25 mouse cellular contexts compared by ENCODE assay signal in genomic region chr2:19316056-19316455, GRCm38 (mm10). TPM values are rescaled to one million over a fixed set of nuclear protein-coding genes. Genes with fewer than 3 reads are reported as not detected.
DNase-seq lines count a peak whose midpoint lies in the region; ATAC-seq and TF ChIP-seq lines count a peak whose summit lies in the region.
"Had no signal": no experiment of that assay in that cellular context is flagged by ENCODE, and none has a peak within 500 bp of the region (broad histone marks: within the 10 kb centered on the region; RNA-seq: fewer than 3 reads in every experiment).

No protein-coding gene starts in this region.

- no peak overlapping the region for H3K4me3 ChIP-seq in heart, embryonic 12.5 days
- no peak overlapping the region for H3K4me3 ChIP-seq in hindbrain, postnatal 0 days (ENCODE audit: low read length)
- no peak overlapping the region for H3K4me3 ChIP-seq in forebrain, postnatal 0 days (ENCODE audit: low read depth, low read length)
- H3K4me3 ChIP-seq: embryonic facial prominence, embryonic 12.5 days; heart, embryonic 10.5 days; hindbrain, embryonic 12.5 days; liver, embryonic 12.5 days had no signal

- no peaks in the 10 kb centered on the region for H3K36me3 ChIP-seq in heart, embryonic 12.5 days
- no peaks in the 10 kb centered on the region for H3K36me3 ChIP-seq in hindbrain, postnatal 0 days (ENCODE audit: insufficient read depth, low read length)
- no peaks in the 10 kb centered on the region for H3K36me3 ChIP-seq in forebrain, postnatal 0 days (ENCODE audit: insufficient read depth)
- H3K36me3 ChIP-seq: embryonic facial prominence, embryonic 12.5 days; G1E; hindbrain, embryonic 12.5 days; liver, embryonic 12.5 days had no signal

- no peak for ATAC-seq in heart, embryonic 12.5 days (ENCODE audit: insufficient number of reproducible peaks, low FRiP score)
- ATAC-seq in monocyte, adult 5-6 weeks (replicated peaks; ENCODE audit: insufficient number of reproducible peaks, low FRiP score, low TSS enrichment, poor library complexity, severe bottlenecking): 0 out of 2 replicates have a peak, but pooled peaks have one; percentile 31
- ATAC-seq in hindbrain, postnatal 0 days: no peak
- ATAC-seq in forebrain, postnatal 0 days: no peak
- ATAC-seq: forebrain, embryonic 14.5 days; inflammation-experienced regulatory T-cells, adult 6 months; liver, embryonic 12.5 days had no signal

- no peak overlapping the region for H3K9ac ChIP-seq in heart, embryonic 12.5 days
- no peak overlapping the region for H3K9ac ChIP-seq in hindbrain, postnatal 0 days (replicated peaks; ENCODE audit: low read length)
- no peak overlapping the region for H3K9ac ChIP-seq in forebrain, postnatal 0 days
- H3K9ac ChIP-seq: embryonic facial prominence, embryonic 12.5 days; hindbrain, embryonic 12.5 days; liver, embryonic 12.5 days; lung, embryonic 14.5 days had no signal

- H3K27me3 ChIP-seq in heart, embryonic 12.5 days (replicated peaks): no peaks in the 10 kb centered on the region
- H3K27me3 ChIP-seq in hindbrain, postnatal 0 days (ENCODE audit: insufficient read depth, low read length): no peaks in the 10 kb centered on the region
- H3K27me3 ChIP-seq in forebrain, postnatal 0 days (ENCODE audit: insufficient read depth, low read length): no peaks in the 10 kb centered on the region
- H3K27me3 ChIP-seq: embryonic facial prominence, embryonic 12.5 days; hindbrain, embryonic 12.5 days; liver, embryonic 12.5 days had no signal

- no peak overlapping the region for H3K4me2 ChIP-seq in heart, embryonic 12.5 days
- no peak overlapping the region for H3K4me2 ChIP-seq in hindbrain, postnatal 0 days (ENCODE audit: low read depth, low read length)
- no peak overlapping the region for H3K4me2 ChIP-seq in forebrain, postnatal 0 days (ENCODE audit: low read depth)
- H3K4me2 ChIP-seq: embryonic facial prominence, embryonic 12.5 days; hindbrain, embryonic 12.5 days; liver, embryonic 12.5 days; lung, embryonic 14.5 days; midbrain, embryonic 11.5 days had no signal

- TF ChIP-seq CTCF in hindbrain, postnatal 0 days (IDR thresholded peaks at IDR 0.05; ENCODE audit: low read depth): no peak
- no peak for TF ChIP-seq CTCF in forebrain, postnatal 0 days (IDR thresholded peaks at IDR 0.05; ENCODE audit: low read depth)

- peaks cover 15% of the 10 kb centered on the region for H3K9me3 ChIP-seq in heart, embryonic 12.5 days (replicated peaks)
- no peaks in the 10 kb centered on the region; the same call in 1 of the 2 replicates for H3K9me3 ChIP-seq in hindbrain, postnatal 0 days (ENCODE audit: low read length)
- H3K9me3 ChIP-seq in forebrain, postnatal 0 days (ENCODE audit: low read length): peaks cover 12% of the 10 kb centered on the region; the same call in 1 of the 2 replicates
- H3K9me3 ChIP-seq: G1E had no signal

- H3K27ac ChIP-seq in heart, embryonic 12.5 days (ENCODE audit: poor library complexity, severe bottlenecking): no peak overlapping the region
- no peak overlapping the region for H3K27ac ChIP-seq in hindbrain, postnatal 0 days
- H3K27ac ChIP-seq in forebrain, postnatal 0 days (ENCODE audit: low read depth, low read length): no peak overlapping the region
- H3K27ac ChIP-seq: embryonic facial prominence, embryonic 12.5 days; heart, embryonic 10.5 days; hindbrain, embryonic 12.5 days; liver, embryonic 12.5 days had no signal

- 47% methylated on average over 11 of the region's 11 CpGs for WGBS in heart, embryonic 12.5 days
- WGBS in hindbrain, postnatal 0 days: 58% methylated on average over 11 of the region's 11 CpGs
- WGBS in forebrain, postnatal 0 days: 63% methylated on average over 11 of the region's 11 CpGs

- DNase-seq in heart, adult 11 months: peak; percentile 39
- peak; percentile 59 for DNase-seq in R1 (ENCODE audit: low read depth, low spot score)
- DNase-seq in thymus, postnatal 25 days: peak; percentile 54
- DNase-seq in hindbrain, postnatal 0 days (ENCODE audit: low spot score): no peak
- no peak for DNase-seq in forebrain, postnatal 0 days
- DNase-seq in kidney, adult 9 months: no peak
- DNase-seq: adrenal gland, adult 2 months; cerebellum, adult 9-11 months; gastrocnemius, postnatal 25 days; heart, postnatal 10 days; kidney, adult 2 months; kidney, postnatal 36 days; lung, embryonic 14.5 days; lung, postnatal 4 days; right cerebral cortex, postnatal 25 days had no signal

- H3K4me1 ChIP-seq in heart, embryonic 12.5 days (replicated peaks): no peaks in the 10 kb centered on the region
- no peaks in the 10 kb centered on the region for H3K4me1 ChIP-seq in hindbrain, postnatal 0 days (ENCODE audit: insufficient read depth, low read length)
- H3K4me1 ChIP-seq in forebrain, postnatal 0 days (ENCODE audit: insufficient read depth): no peaks in the 10 kb centered on the region
- H3K4me1 ChIP-seq: embryonic facial prominence, embryonic 12.5 days; hindbrain, embryonic 12.5 days had no signal

RNA-seq across cellular contexts. Expression of gene Msrb2, which starts 55.2 kb away (rescaled TPM):
- 34.6 and 37.9 TPM in 2 replicates for polyA plus RNA-seq in heart, embryonic 12.5 days (2016; fragmentation: Nextera tagmentation; extraction: Ambion mirVana)
- total RNA-seq in monocyte, adult 5-6 weeks (2017): 2.3 to 5.5 TPM (median 5.4 TPM) in 3 replicates
- 7.4 and 9.8 TPM in 2 replicates for total RNA-seq in hindbrain, postnatal 0 days (2014; rRNA removed)
- polyA plus RNA-seq in hindbrain, postnatal 0 days (2015; fragmentation: Nextera tagmentation; extraction: Ambion mirVana): 12.4 and 13.1 TPM in 2 replicates
- 7.1 and 8.6 TPM in 2 replicates for total RNA-seq in forebrain, postnatal 0 days (2014; rRNA removed)
- 8.7 and 9.0 TPM in 2 replicates for polyA plus RNA-seq in forebrain, postnatal 0 days (2015; fragmentation: Nextera tagmentation; extraction: Ambion mirVana)
- total RNA-seq: G1E had no signal
- polyA plus RNA-seq: G1E had no signal

Comparison
In these comparisons a context has a peak if more than half of its experiments do, and no peak if none do; other contexts are left out.
1. DNase-seq: peak in heart, adult 11 months (single experiment), R1 (single experiment) and thymus, postnatal 25 days (single experiment); none in hindbrain, postnatal 0 days (single experiment), forebrain, postnatal 0 days (single experiment) and kidney, adult 9 months (single experiment).